Mouse (Mus musculus) liver, adult 2 months (tissue): Measurements from ENCODE around the gene Tmem69. TPM values are rescaled to one million over a fixed set of nuclear protein-coding genes. Genes with fewer than 3 reads are reported as not detected.

ENCODE experiments used
- DNase-seq: peaks from one replicate; pipeline ENCODE4 v3.0.0-alpha.2; 2011; ENCODE audit warnings: low read depth, low spot score; ENCODE audit errors: extremely low read depth
- H3K27ac ChIP-seq: fragments of 200-500 bp; replicated peaks from 2 replicates; pipeline ENCODE4 v1.5.1; 2012; ENCODE audit warnings: low read depth, mild to moderate bottlenecking, control low read depth, inconsistent platforms, low read length; ENCODE audit not compliant: insufficient read depth
- H3K27me3 ChIP-seq: fragments of 200-500 bp; 2 replicates; pipeline ENCODE4 v1.6.1; 2012; ENCODE audit warnings: mild to moderate bottlenecking, moderate library complexity, low read length, inconsistent platforms; ENCODE audit not compliant: control insufficient read depth, insufficient read depth
- H3K36me3 ChIP-seq: fragments of 200-500 bp; 2 replicates; pipeline ENCODE4 v1.6.1; 2012; ENCODE audit warnings: low read length, inconsistent platforms; ENCODE audit not compliant: control insufficient read depth, insufficient read depth
- H3K4me1 ChIP-seq: fragments of 200-500 bp; 2 replicates; pipeline ENCODE4 v1.6.1; 2011; ENCODE audit warnings: low read length; ENCODE audit not compliant: control insufficient read depth, insufficient read depth
- H3K4me3 ChIP-seq: fragments of 200-500 bp; 2 replicates; pipeline ENCODE4 v1.5.1; 2011; ENCODE audit warnings: low read depth, mild to moderate bottlenecking, control low read depth, low read length, moderate library complexity; ENCODE audit not compliant: insufficient read depth
- H3K79me2 ChIP-seq: fragments of 200-500 bp; 2 replicates; pipeline ENCODE4 v1.6.1; 2012; ENCODE audit warnings: inconsistent platforms, mild to moderate bottlenecking, low read length, moderate library complexity; ENCODE audit not compliant: control insufficient read depth, insufficient read depth
- H3K9ac ChIP-seq: fragments of 200-500 bp; 2 replicates; pipeline ENCODE4 v1.6.1; 2012; ENCODE audit warnings: low read depth, mild to moderate bottlenecking, control low read depth, inconsistent platforms, low read length
- CTCF ChIP-seq: fragments of 200-500 bp; IDR thresholded peaks from 2 replicates; pipeline ENCODE4 v1.5.1; 2011; ENCODE audit warnings: low read depth, low read length, control low read depth
- POLR2A ChIP-seq: fragments of 200-500 bp; IDR thresholded peaks from 2 replicates; pipeline ENCODE4 v1.6.1; 2011; ENCODE audit warnings: low read length, control low read depth; ENCODE audit not compliant: insufficient read depth; ENCODE audit errors: extremely low read depth
- WGBS: fragments of 180-500 bp; shearing (Covaris S2); methylation state at CpG from one replicate; pipeline ENCODE4 v1.1.7; 2018; 5-methylcytosine and 5-hydroxymethylcytosine counted together
- polyA plus RNA-seq: library from polyadenylated mRNA; depleted of rRNA; stranded (reverse); fragments of >200 nt; gene quantifications from 2 replicates; pipeline ENCODE4 v1.2.3, GENCODE M21; 2012; rRNA removed
- total RNA-seq: library from RNA; depleted of rRNA; stranded (reverse); fragments of >200 nt; gene quantifications from 2 replicates; pipeline ENCODE4 v1.2.3, GENCODE M21; 2014; rRNA removed

Tmem69 gene
- total RNA-seq = 6.8 and 9.8 TPM in 2 replicates
- 4.3 and 4.7 TPM in 2 replicates for polyA plus RNA-seq

- peak; percentile 82 for DNase-seq
- peak within 1 kb of the TSS; percentile 90 for H3K9ac ChIP-seq
- H3K4me1 ChIP-seq = no peaks in the 10 kb centered on the region; the same call in 1 of the 2 replicates
- H3K4me3 ChIP-seq = peak within 1 kb of the TSS; percentile 73
- H3K36me3 ChIP-seq = peaks cover 7% of the 10 kb centered on the region; the same call in 1 of the 2 replicates
- H3K79me2 ChIP-seq = peaks cover 3% of the 10 kb centered on the region; the same call in 1 of the 2 replicates
- TF ChIP-seq CTCF (no peak), POLR2A (no peak)
- H3K27ac ChIP-seq = peak within 1 kb of the TSS; percentile 93
- H3K27me3 ChIP-seq = no peaks in the 10 kb centered on the region
- WGBS = 2% methylated on average over 23 of the region's 23 CpGs
These were observed at the start of gene Tmem69 for GRCm38 (mm10) chr4:116555413-116556300. Tmem69 (minus strand) TSS chr4:116555936.

DNA sequence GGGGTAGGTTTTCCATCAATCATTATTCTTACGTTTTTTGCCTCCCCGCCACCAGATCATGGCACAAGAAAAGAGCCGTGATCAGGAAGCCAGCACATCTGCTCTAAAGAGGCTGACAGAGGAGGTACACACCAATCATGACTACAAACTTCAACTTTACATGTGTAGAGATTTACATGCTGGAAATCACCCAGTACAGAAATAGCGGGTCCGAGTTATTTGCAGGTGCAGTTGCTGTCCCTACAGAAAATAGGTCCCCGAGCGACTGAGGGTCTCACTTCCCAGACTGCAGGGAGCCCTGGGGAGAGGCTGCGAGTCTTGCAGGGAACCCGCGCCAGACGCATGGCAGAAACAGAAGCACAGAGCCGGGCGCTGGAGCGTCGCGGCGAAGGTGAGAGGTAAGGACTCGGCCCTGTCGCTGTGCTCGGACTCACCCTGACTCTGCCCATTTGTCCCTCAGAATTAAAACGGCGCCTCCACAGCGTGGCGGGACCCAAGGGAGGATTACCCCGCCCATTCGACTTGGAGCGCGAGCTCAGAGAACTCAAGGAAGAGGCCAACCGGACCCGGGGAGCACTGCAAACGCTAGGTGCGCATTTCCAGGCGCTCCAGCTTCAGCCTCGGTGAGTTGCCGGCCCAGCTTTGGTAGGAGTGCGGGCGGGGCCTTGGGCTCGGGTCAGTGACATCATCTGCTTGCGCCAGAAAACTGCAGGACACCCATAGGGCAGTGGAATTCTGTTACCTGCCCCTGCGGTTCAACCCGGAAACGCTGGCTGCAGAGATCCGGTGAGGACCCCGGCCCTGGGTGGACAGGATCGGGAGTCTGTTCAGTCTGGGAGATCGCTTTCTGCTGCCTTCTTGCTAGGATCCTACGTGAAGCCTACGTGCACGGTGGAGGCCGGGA, 41.5 kb upstream of the Tmem69 start:
- Histone ChIP-seq H3K9ac (peak overlapping the region; percentile 72), H3K36me3 (peaks cover 28% of the 10 kb centered on the region), H3K4me3 (peak overlapping the region; percentile 70), H3K27ac (peak overlapping the region; percentile 58), H3K79me2 (0 out of 2 replicates have a peak, but pooled peaks cover 3% of the 10 kb centered on the region), H3K4me1 (peaks cover 10% of the 10 kb centered on the region), H3K27me3 (no peaks in the 10 kb centered on the region)
- peak; percentile 93 for DNase-seq
- peak; percentile 34; the same call in 1 of the 2 replicates for TF ChIP-seq POLR2A
- 0 out of 2 replicates have a peak, but pooled peaks have one; percentile 7 for TF ChIP-seq CTCF
- under 1% methylated on average over 50 of the region's 50 CpGs for WGBS

GRCm38 (mm10) chr4:116596379-116596778, 40.6 kb upstream of the Tmem69 start, which contains the start of gene Ccdc17:
Ccdc17 (plus strand) TSS chr4:116596654.
- peaks cover 10% of the 10 kb centered on the region for H3K4me1 ChIP-seq
- H3K27ac ChIP-seq = peak within 1 kb of the TSS; percentile 58
- 14% methylated on average over 5 of the region's 5 CpGs for WGBS
- peak within 1 kb of the TSS; percentile 72 for H3K9ac ChIP-seq
- 0 out of 2 replicates have a peak, but pooled peaks cover 3% of the 10 kb centered on the region for H3K79me2 ChIP-seq
- H3K4me3 ChIP-seq = peak within 1 kb of the TSS; percentile 70
- no peak for TF ChIP-seq CTCF
- DNase-seq = no peak
- peaks cover 28% of the 10 kb centered on the region for H3K36me3 ChIP-seq
- no peaks in the 10 kb centered on the region for H3K27me3 ChIP-seq

DNA sequence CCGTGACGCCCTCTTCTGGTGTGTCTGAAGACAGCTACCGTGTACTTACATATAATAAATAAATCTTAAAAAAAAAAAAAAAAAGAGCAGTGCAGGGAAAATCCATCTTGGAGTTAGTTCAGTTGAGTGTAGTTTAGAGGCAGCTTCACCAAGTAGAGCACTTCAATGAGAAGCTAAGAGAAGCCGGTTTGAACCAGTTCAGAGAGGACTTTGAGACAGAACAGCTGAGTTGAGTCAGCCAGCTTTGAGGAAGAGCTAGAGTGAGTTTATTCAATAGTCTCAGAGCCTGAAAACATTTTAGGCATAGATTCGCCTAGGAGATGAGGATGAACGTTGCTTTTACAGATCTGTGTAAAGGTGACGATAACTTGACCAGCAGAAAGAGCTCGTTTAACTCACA, 40.1 kb upstream of the Tmem69 start:
- Histone ChIP-seq H3K27ac (no peak overlapping the region), H3K27me3 (no peaks in the 10 kb centered on the region), H3K4me3 (no peak overlapping the region), H3K9ac (no peak overlapping the region), H3K36me3 (peaks cover 30% of the 10 kb centered on the region), H3K79me2 (0 out of 2 replicates have a peak, but pooled peaks cover 3% of the 10 kb centered on the region), H3K4me1 (peaks cover 10% of the 10 kb centered on the region)
- no peak for TF ChIP-seq POLR2A
- TF ChIP-seq CTCF = no peak
- peak; percentile 18 for DNase-seq
- WGBS = 88% methylated on average over 8 of the region's 8 CpGs

DNA sequence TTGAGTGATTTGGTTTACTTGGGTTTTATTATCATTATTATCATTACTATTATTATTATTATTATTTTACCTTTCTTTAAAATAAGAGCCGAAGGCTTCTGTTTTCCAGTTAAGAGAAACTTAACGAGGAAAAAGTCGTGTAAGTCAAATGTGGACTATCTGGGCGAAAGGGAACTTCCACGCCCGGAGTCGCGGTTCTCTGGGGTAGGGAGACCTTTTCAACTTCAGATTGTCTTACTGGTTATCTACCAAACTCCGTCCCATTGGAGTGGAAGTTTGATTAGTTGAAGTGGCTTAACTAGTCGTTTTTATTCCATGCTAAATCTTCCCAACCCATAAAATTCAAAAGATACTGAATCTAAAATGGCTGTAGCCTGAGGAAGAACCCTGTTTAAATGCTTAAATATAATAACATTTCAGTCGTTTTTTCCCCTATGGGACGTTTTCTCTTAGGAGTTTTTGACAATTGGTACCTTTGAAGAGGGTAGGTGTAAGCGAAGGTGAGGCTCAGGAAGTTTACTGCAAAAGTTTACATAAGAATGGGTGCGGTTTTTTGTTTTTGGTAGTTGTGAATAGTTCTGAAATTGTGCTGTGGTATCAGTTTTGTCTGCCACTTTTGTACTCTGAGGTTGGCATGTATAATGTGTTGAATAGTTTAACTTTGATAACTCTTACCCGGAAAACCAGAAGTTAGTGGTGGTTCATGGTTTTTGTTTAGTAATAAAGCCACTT, 2.6 kb upstream of the Tmem69 start:
- H3K9ac ChIP-seq = peak overlapping the region; percentile 97
- DNase-seq = peak; percentile 43
- no peaks in the 10 kb centered on the region for H3K27me3 ChIP-seq
- H3K4me1 ChIP-seq = peaks cover 2% of the 10 kb centered on the region; the same call in 1 of the 2 replicates
- H3K4me3 ChIP-seq = peak overlapping the region; percentile 97
- peaks cover 4% of the 10 kb centered on the region; the same call in 1 of the 2 replicates for H3K36me3 ChIP-seq
- under 1% methylated on average over 15 of the region's 15 CpGs for whole genome bisulfite sequencing
- peak overlapping the region; percentile 97; the same call in 1 of the 2 replicates for H3K27ac ChIP-seq
- TF ChIP-seq CTCF (no peak), POLR2A (no peak)
- H3K79me2 ChIP-seq = peaks cover 20% of the 10 kb centered on the region; the same call in 1 of the 2 replicates
